Mouse (Mus musculus): ENCODE data around the gene Rnf26. TPM values are rescaled to one million over a fixed set of nuclear protein-coding genes. Genes with fewer than 3 reads are reported as not detected.
A peak's percentile ranks its signal among the peaks of the same experiment; 100 is the strongest.
"Not testable (repeated sequence)": the region's sequence is repeated elsewhere in the genome, so short reads cannot be mapped to it uniquely, and the experiment has no call there.

The Rnf26 gene
- polyA plus RNA-seq, 2 experiments from 2014 or later, result 3.2 to 7.9 TPM

DNA sequence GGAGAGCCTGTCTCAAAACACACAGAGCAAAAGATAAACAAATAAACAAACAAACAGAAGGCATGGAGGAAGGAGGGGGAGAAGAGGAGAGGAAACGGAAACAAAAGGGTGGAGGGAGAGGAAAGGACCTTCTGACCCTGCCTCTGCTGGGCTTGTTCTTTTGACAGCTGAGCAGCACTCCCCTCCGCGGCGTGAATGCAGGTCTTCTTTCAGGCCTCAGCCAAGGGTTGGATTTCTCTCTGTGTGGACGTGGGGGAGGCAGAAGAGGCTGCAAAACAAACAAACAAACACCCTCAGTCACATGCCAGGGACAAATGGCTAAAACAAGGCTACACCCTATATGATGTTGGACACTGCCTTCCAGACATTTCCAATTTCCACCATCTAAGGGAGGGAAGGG lies 11.7 kb upstream of the Rnf26 start:
- ATAC-seq, result no peak

DNA sequence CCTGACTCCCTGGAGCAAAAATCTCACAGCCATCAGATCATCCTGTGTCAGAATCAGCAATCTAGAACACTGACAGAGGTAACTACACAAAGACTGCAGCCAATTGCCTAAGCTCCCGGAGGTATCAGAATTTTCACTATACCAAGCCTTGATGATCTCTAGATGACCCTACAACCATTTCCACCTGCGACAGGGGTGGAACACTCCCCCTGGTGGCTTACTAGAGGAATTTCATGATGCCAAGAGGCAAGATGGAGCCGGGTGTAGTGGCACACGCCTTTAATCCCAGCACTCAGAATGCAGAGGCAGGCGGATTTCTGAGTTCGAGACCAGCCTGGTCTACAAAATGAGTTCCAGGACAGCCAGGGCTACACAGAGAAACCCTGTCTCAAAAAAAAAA lies 11.0 kb upstream of the Rnf26 start:
- ATAC-seq, result no peak

DNA sequence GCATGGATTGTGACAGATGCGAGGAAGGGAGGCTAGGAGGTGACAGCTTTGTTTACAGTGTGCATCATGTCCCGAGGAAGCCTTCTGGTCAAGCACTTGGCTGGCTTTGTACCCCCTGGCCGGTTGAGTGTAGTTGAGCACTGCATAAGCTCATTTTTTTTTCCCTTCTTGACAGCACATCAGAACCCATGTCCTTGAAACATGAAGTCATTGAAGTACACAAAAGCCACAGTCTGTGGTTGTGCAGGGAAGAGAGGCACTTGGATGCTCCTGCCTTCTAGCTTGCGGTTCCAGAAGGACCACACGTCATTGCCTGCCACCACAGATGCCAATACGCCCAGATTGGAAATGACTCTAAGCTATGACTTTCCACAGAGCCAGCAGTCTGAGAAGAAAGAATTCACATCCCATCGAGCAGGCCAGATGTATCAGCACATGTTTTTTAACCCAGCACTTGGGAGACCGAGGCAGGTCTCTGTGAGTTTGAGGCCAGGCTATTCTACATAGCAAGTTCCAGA lies 6.7 kb upstream of the Rnf26 start:
- ATAC-seq, result no peak

DNA sequence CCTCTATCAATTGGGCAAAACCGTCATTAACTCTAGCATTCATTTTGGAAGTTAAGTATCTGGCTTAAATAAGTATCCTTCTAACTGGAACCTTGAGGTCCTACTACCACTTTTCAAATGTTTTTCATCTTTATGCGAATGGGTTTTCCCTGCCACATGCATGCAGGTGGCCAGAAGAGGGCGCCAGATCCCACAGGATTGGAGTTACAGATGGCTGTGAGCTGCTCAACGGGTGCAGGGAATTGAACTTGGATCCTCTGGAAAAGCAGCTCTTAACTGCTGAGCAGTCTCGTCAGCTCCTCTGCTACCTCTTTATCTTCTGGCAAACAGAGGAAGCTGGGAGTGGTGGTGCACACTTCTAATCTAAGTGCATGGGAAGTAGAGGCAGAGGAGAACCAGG lies 5.7 kb upstream of the Rnf26 start:
- no peak for ATAC-seq

DNA sequence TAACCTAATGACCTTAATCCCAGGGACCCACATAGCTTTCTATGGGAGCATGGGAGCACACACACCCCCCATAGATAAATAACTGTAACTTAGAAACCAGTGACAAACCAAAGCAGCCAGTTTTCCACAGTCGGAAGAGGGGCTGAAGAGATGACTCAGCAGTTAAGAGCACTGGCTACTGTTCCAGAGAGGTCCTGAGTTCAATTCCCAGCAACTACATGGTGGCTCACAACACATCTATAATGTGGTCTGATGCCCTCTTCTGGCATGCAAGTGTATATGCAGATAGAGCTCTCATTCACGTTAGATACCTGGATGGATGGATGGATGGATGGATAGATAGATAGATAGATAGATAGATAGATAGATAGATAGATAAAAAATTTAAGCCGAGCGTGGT lies 2.9 kb upstream of the Rnf26 start:
- no peak for ATAC-seq

DNA sequence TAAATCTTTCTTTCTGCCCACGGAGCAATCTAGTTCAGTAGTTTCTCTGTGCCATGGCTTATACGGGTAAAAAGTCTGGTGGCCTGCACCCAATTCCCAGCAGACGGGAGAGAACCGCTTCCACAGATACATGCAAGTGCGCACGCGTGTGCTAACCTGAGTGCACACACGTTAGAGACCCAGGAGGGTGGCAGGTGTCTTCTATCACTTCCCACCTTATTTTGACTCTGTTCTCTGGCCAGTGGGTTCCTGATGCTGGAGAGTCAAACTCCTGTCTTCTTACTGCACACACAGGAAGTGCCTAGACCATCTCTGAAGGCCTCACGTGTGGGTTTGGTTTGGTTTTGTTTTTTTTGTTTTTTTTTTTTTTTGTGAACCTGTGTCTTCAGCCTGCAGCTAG lies 2.3 kb upstream of the Rnf26 start:
- no peak for ATAC-seq

DNA sequence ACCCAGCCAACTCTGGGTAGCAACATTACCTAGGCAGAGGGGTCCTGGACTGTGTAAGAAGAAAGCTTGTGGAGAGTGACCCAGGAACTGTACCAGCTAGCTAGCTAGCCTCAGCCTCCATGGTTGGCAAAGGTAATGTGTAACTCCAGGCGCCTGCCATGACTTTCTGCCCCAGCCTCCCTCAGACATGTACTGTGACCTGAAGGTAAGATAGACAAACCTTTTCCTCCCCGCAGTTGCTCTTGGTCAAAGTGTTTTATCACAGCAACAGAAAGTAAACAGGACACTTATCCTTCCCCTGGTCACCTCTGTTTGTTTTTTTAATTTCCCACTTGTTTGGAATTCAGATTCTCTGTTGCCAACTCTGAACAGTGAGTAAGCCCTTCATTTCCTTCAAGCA lies 1.1 kb upstream of the Rnf26 start:
- ATAC-seq, result no peak

DNA sequence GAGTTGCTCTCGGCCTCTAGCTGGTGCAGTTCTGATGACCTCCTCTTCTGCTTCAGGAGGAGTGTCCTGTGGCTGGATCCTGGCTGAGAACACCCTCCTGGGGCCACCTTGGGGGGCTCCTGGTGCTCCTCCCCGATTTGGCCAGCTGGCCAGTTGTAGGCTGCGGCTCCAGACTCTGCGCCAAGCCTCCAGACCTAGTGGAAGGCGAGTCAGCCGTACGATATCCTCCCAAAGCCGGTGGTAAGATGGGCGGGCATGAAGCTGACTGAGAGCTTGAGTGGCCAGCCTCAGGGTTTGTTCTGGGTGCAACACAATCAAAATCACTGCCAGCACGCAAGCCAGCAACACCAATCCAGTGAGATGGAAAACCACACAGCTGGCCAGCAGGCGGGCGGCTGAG lies 1.4 kb downstream of the Rnf26 start:
- ATAC-seq, result not testable (repeated sequence)

DNA sequence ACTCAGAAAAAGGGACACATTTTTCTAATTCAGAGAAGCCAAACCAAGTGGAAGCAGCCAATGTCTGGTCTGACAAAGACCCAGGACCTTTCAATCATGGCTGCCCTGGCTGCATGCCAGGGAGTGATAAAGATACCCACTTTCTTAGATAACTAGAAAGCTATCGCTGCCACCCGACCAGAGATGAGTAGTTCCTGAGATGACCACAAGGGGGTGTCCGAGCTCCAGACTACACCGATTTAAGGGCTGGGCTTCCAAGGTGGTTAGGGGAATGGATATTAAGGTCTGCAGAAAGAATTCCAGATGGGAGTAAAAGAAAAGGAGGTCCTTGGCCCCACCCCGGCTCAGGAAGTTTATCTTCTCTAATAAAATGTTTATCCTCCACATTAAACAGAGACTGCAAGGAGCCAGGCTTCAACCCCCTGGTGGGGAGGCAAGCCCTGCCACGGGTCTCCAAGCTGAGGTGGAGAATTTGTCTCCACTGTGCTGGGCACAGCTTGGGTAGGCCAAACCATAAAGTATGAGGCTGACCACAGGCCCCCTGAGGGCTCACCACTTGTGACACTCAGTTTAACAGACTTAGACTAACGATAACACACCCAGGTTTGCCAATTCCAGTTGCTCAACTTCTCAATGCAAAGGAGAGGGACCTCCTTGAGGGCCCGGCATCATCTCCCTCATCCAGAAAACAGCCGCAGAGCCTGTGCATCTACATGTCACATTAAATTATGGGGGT lies 3.8 kb downstream of the Rnf26 start:
- ATAC-seq, result no peak

DNA sequence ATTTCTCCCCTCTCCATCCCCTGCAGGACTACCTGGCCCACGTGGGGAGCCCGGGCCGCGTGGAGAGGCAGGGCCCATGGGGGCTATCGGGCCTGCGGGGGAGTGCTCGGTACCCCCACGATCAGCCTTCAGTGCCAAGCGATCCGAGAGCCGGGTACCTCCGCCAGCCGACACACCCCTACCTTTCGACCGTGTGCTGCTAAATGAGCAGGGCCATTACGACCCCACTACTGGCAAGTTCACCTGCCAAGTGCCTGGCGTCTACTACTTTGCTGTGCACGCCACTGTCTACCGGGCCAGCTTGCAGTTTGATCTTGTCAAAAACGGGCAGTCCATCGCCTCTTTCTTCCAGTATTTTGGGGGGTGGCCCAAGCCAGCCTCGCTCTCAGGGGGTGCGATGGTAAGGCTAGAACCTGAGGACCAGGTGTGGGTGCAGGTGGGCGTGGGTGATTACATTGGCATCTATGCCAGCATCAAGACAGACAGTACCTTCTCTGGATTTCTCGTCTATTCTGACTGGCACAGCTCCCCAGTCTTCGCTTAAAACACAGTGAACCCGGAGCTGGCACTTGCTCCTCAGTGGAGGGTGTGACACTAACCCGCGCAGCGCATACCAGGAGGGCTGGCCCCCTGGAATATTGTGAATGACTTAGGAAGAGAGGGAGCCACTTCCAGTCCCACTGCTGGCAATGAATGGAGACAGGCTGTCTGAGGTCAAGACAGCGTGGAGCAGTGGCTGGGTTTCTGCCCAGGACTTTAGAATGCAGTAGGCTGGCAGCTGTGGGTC lies 4.9 kb downstream of the Rnf26 start:
- ATAC-seq, result no peak

DNA sequence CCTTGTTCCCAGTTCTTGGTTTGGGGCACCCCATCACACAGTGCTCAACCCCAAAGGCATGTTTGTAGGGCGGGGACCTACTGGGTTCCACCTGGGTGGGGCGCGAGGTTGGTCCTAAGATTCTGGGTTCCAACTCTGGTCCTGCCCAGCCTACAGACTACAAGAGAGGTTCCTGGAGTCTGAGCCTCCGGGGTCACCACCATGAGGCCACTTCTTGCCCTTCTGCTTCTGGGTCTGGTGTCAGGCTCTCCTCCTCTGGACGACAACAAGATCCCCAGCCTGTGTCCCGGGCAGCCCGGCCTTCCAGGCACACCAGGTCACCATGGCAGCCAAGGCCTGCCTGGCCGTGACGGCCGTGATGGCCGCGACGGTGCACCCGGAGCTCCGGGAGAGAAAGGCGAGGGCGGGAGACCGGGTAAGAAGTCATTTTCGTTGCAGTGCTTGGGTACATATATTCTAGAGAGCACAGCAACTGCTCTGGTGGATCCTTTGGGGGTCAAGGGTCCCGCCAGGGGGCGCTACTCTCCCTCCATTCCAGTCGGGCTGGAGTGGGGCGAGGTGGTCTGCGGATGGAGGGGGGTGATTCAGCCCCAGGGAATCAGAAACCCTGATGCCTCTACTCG lies 5.6 kb downstream of the Rnf26 start:
- no peak for ATAC-seq

DNA sequence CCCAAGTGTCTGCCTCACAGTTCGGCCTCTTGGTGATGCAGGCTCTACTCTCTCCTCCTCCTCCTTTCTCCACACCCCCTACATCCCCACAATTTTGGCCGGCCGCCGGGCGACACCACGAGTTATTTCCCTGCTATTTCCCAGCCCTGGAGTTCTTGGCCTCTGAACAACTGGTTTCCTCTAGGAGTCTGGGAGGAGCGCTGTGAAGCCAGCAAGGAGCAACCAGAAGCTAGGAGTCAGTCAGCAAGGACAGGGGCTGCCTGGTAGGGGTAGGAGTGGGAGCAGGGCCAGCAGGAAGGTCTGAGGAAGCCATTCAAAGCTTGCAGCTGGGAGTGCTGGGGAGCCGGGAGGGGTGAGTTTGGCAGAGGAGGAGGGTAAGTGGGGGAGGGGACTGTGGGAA lies 6.2 kb downstream of the Rnf26 start, which contains the start of gene C1qtnf5:
Gene C1qtnf5 (plus strand): TSS at position 136 of the 400 bp plus-strand sequence.
- ATAC-seq, result no peak

DNA sequence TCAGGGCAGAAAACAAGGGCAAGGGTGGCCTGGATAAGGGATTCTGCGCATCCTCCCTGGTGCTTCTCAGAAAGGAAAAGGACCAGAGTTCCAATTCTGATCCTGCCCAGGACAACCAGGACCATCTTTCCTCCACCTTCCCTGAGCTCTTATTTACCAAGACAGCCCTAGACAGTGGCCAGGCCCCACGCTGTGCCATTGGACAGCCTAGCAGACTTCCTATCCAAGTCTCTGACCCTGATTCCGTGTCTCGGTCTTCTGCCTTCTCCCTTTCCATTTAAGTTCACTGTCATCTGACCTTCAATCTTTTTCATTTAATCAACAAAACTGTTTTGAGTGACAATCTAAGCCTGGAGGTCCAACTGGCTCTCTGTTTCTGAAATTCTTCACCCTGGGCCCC lies 6.7 kb downstream of the Rnf26 start:
- no peak for ATAC-seq

DNA sequence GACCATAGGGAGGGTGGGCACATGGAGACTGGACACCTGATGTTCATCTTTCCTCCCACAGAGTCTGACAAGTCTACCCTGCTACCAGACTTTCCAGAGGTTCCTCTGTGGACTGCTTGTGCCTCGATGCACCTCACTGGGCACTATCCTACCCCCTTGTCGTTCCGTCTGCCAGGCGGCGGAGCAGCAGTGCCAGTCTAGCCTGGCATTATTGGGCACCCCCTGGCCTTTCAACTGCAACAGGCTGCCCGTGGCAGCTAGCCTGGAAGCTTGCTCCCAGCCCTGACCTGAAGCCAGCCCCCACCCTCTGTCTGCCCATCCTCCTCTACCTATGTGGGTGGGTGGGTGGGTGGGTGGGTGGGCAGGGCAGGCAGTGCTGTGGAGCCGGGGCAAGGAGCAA lies 7.1 kb downstream of the Rnf26 start:
- ATAC-seq, result no peak

DNA sequence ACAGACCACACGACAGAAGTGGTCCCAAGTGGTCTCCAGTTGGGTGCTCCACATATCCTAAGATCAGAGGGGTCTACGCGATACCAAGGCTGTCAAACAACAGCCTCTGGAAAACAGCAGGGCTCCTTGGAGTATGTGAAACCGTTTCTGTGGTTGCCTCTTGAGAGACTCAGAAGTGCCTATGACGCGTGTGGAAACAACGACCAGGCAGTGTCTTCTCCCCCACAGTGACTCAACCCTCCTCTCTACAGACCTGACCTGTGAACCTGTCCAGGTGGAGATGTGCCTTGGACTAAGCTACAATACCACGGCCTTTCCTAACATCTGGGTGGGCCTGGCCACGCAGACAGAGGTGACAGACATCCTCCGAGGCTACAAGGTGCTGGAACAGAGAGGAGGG lies 7.5 kb downstream of the Rnf26 start:
- peak; percentile 40 for ATAC-seq

DNA sequence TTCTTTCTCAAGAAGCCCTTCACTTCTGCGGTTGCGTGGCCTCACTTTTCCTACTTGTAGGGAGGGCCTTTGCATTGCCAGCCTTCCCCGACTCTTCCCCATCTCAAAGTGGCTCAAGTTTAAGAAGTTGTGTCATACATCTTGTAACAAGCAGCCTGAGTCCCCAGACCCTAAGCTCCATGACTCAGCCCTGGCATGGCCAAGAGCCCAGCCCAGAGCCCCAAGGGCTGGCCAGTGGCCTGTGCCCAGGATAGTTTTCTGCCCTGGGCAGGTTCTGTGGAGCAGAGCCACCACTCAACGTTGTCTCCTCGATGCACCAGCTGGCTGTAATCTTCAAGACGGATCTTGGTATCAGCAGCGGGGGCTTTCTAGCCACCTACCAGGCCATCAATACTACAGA lies 8.4 kb downstream of the Rnf26 start:
- ATAC-seq, result no peak

DNA sequence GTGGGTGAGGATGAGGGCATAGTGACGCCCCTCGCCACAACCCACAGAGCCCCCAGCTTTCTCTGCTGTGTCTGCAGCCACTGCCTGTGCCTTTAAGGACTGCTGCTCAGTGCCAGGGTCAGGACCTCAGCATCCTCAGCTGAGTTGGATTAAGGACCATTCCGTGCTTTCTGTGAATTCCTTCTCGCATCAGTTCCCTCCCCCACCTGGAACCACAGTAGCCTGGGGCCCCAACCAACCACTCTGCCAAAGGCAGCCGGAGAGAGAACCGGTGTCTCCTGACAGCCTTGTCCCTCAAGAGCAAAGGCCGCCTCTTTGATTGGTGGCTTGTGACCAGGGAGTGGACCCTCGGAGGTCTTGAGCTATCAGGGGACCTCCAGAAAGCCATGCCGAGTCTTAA lies 11.8 kb downstream of the Rnf26 start, which contains the start of gene Mfrp:
Gene Mfrp (plus strand): TSS at position 240 of the 400 bp plus-strand sequence.
- no peak for ATAC-seq

DNA sequence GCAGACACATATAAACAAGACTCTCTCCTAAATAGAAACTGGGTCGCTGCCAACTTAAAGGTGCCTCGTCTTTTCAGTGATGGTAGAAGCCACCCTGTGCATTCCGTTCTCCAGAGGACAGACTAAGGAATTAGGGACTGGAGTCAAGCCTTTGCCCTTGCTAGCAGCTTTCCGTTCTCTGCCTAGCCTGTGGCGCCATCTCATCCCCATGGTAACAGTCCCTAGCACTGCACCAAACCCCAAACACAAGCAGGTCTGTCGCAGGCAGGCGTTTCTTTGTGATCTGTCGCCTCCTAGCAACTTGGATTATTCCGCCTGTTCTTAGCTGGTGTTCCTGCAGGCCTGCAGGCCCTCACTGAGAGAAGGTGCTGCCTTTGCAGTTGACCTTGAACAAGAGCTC lies 16.8 kb downstream of the Rnf26 start:
- ATAC-seq, result no peak

DNA sequence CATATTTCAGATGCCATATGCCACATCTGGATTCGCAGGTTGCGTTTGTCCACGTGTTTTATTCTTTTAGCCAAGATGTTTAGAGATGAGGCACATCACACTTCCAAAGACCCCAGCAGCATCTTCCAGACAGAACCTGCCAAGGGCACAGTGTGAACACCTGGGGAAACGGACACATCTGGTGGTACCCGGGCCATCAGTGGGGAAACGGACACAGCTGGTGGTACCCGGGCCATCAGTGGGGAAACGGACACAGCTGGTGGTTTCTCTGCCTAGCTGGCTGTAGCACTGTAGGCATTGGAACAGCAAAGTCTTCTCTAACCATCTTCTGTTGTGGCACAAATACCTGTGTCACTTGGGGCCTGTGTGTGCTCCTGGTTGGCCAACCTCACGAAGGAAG lies 17.5 kb downstream of the Rnf26 start:
- ATAC-seq, result no peak

DNA sequence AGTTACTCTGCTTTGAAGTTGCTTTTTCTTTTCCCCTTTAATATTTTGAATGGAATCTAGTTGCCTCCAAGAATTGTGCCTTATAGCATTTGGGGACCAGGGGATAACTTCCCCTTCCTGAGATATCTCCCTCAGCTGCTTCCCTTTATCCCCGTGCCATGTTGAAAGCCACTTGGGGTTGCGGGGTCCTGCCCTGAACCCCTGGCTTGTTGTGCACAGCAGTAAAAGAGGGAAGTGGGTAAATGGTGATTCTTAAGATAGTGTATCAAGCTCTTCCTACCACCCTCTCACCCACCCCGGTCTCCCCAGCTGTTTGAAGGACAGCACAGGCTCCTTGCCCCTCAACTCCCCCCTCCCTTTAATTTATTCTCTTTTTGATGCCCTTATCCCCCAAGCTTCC lies 18.6 kb downstream of the Rnf26 start:
- no peak for ATAC-seq

DNA sequence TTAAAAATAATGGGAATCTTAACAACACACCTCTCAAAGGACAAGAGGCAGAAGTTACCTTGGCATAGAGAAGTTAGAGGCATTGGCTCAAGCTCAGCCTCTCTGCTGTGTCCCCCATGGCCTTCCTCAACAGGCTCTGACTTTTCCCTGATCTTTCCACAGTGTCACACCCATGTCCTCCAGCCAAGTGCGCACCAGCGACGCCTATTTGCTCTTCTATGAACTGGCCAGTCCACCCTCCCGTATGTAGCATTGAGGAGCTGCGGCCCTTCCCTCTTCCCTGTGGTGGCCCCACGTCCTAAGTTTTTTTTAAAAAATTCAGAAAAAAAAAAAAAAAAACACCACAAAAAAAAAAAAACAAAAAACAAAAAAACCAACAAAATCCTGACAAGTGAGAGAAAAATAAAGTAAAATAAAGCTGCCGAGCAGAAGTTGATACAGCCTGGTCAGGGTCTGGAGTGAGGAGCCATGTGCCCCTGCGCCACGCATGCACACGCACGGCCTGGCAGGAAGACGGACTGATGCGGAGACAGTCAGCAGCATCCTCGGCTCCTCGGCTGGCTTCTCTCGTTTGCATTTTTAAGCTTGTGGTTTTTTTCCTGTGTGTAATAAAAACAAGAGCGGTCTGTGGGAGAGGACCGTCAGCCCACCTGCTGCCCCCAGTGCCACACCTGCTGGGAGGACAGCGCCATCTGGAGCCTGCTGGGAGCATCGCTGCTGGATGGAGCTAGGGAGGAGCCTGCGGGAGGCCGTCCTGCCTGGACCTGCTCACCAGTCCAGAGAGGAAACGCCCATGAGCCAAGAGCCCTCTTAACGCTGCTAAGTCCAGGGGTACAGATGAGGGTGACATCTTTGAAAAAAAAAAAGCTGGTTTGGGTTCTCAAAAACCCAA lies 19.5 kb downstream of the Rnf26 start:
- no peak for ATAC-seq

DNA sequence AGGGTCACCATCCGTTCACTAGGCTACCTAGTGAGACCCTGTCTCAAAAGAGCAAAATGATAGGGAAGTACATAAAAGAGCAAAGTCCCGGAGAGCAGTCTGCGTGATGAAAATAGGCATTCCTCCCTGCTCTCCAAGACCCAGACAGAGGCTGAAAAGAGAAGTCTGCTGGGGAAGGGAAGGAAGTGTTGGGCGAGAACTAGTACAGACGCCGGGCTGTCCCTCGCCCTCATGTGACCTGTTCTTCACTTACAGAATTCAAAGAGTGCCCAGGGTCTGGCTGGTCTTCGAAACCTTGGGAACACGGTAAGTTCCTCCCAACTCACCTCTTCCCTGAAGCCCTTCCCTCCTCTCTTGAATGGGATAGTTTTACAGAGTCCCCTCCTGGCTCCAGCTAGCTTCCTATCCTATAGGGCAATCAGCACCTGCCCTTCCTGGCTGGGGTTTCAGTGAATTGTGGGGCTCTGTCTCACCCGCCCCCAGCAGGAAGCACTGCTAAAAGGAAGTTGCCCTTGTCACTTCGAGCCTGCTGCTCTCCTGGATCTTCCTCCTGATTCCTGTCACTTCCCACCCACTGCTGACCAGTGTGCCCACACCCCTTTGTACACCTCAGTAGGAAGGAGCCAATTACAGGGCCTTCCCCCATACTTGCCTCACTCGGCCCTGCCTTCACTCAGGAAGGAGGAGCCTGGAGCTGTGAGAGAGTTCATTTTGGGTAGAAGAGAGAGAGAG lies 24.3 kb downstream of the Rnf26 start:
- no peak for ATAC-seq

All from activated CD4-positive, CD25-positive, alpha-beta regulatory T cell, adult 4 months (primary cell).